Mouse (Mus musculus): ENCODE results near the gene Gc. TPM values are rescaled to one million over a fixed set of nuclear protein-coding genes. Genes with fewer than 3 reads are reported as not detected.

Gc gene
- polyA plus RNA-seq, 1 experiment from 2014 or later, result 0.36 TPM

DNA sequence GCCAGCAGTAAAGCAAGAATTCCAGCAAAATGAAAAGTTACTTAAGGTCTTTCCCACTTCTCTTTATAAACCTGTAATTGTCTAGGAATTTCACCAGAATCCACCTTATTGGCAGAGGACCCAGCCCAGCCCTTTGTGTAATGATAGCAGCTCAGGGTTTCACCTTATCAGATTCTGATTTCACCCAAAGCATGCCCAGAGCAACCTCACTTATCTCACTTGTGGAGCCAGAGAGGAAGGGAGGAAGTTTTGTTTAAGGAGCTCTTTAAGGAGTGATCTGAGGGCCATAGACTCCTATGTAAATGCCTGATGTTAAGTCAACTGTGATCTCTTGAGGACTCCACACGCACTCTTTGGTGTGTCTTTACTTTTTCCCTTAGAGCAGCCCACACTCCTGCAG lies 67.3 kb downstream of the Gc start:
- H3K27me3 ChIP-seq (ENCODE audit: control insufficient read depth, insufficient read depth, low read length), result no peaks in the 10 kb centered on the region
- no peaks in the 10 kb centered on the region for H3K36me3 ChIP-seq (ENCODE audit: control insufficient read depth, insufficient read depth, low read length)
- no peaks in the 10 kb centered on the region for H3K9me3 ChIP-seq (ENCODE audit: control insufficient read depth, low read depth, low read length)
- H3K9ac ChIP-seq (replicated peaks; ENCODE audit: low read depth, low read length), result no peak overlapping the region
- 55% methylated on average over 1 of the region's 1 CpGs for WGBS
- no peaks in the 10 kb centered on the region for H3K4me1 ChIP-seq (ENCODE audit: control insufficient read depth, insufficient read depth, low read length)
- no peak overlapping the region for H3K27ac ChIP-seq (ENCODE audit: low read length)
- H3K4me3 ChIP-seq (ENCODE audit: low read depth, low read length), result no peak overlapping the region
- no peak overlapping the region for H3K4me2 ChIP-seq (replicated peaks; ENCODE audit: low read depth, low read length)
- no peak for ATAC-seq (ENCODE audit: insufficient number of reproducible peaks, insufficient read depth, low FRiP score, low read depth)

DNA sequence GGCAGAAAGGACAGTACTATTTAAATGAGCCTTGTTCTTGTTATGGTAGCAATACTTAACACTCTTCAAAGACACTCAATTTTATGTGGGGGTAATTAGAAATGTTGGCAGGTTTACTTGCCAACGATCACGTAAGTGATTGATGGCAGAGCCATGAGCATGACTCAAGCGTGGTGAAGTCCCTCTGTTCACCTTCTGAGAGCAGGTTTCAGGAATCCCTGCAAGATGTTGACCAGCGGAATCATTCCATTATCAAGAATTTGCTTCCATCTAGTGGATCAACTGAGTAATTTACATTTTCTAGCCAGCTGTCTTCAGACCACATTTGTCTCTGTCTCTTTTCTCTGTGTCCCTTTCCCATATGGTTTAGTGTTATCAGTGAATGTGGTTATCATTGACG lies 73.5 kb downstream of the Gc start:
- H3K4me1 ChIP-seq (ENCODE audit: control insufficient read depth, insufficient read depth, low read length), result no peaks in the 10 kb centered on the region
- no peaks in the 10 kb centered on the region for H3K27me3 ChIP-seq (ENCODE audit: control insufficient read depth, insufficient read depth, low read length)
- WGBS, result 19% methylated on average over 5 of the region's 5 CpGs
- no peaks in the 10 kb centered on the region for H3K9me3 ChIP-seq (ENCODE audit: control insufficient read depth, low read depth, low read length)
- no peak overlapping the region for H3K9ac ChIP-seq (replicated peaks; ENCODE audit: low read depth, low read length)
- no peak overlapping the region for H3K27ac ChIP-seq (ENCODE audit: low read length)
- H3K4me2 ChIP-seq (replicated peaks; ENCODE audit: low read depth, low read length), result no peak overlapping the region
- ATAC-seq (ENCODE audit: insufficient number of reproducible peaks, insufficient read depth, low FRiP score, low read depth), result 0 out of 2 replicates have a peak, but pooled peaks have one; percentile 37
- no peaks in the 10 kb centered on the region for H3K36me3 ChIP-seq (ENCODE audit: control insufficient read depth, insufficient read depth, low read length)
- no peak overlapping the region for H3K4me3 ChIP-seq (ENCODE audit: low read depth, low read length)

DNA sequence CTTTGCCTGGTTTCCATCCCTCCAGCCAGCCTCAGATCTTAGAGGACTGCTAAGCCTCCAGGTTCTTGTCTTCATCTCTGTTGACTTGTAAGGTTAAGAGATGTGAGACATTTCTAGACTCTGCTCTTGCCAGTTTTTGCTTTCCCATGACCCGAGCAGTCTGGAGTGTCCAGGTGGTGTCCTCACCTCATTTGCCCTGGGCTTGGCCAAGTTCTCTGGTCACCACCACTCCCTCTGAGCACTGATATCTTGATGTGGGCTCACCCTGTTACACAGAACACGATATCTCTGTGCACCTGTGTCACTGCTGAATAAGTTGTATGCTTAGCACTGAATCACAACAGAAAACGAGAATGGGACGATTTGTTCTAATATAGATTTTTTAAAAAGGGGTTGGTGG lies 76.4 kb downstream of the Gc start:
- Histone ChIP-seq H3K27me3 (ENCODE audit: control insufficient read depth, insufficient read depth, low read length) (no peaks in the 10 kb centered on the region), H3K27ac (ENCODE audit: low read length) (no peak overlapping the region), H3K36me3 (ENCODE audit: control insufficient read depth, insufficient read depth, low read length) (no peaks in the 10 kb centered on the region), H3K4me1 (ENCODE audit: control insufficient read depth, insufficient read depth, low read length) (no peaks in the 10 kb centered on the region), H3K4me3 (ENCODE audit: low read depth, low read length) (no peak overlapping the region), H3K9ac (replicated peaks; ENCODE audit: low read depth, low read length) (no peak overlapping the region), H3K9me3 (ENCODE audit: control insufficient read depth, low read depth, low read length) (no peaks in the 10 kb centered on the region), H3K4me2 (replicated peaks; ENCODE audit: low read depth, low read length) (no peak overlapping the region)
- 0 out of 2 replicates have a peak, but pooled peaks have one; percentile 33 for ATAC-seq (ENCODE audit: insufficient number of reproducible peaks, insufficient read depth, low FRiP score, low read depth)
- WGBS, result 72% methylated on average over 4 of the region's 4 CpGs

DNA sequence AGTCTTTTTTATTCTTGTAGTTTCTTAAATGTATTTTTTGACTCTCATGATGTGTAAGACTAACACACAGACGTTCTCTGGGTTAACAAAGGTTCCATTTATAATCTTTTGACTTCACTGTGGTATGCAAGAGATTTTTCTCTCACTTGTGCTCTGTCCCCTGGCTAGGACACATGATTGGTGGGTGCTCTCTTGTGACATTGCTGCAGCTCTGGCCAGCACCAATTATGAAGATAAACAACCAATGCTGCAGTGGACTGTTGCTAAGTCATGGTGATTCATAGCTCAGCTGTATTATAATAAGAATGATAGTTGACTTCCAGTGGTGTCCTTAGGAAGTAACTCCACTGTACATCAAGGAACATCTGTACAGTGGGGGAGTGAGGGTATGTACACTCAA lies 87.6 kb downstream of the Gc start:
- no peaks in the 10 kb centered on the region for H3K36me3 ChIP-seq (ENCODE audit: control insufficient read depth, insufficient read depth, low read length)
- 7% methylated on average over 1 of the region's 1 CpGs for WGBS
- H3K27me3 ChIP-seq (ENCODE audit: control insufficient read depth, insufficient read depth, low read length), result no peaks in the 10 kb centered on the region
- no peaks in the 10 kb centered on the region for H3K4me1 ChIP-seq (ENCODE audit: control insufficient read depth, insufficient read depth, low read length)
- H3K9me3 ChIP-seq (ENCODE audit: control insufficient read depth, low read depth, low read length), result no peaks in the 10 kb centered on the region
- no peak overlapping the region for H3K4me2 ChIP-seq (replicated peaks; ENCODE audit: low read depth, low read length)
- H3K9ac ChIP-seq (replicated peaks; ENCODE audit: low read depth, low read length), result no peak overlapping the region
- no peak for ATAC-seq (ENCODE audit: insufficient number of reproducible peaks, insufficient read depth, low FRiP score, low read depth)
- H3K27ac ChIP-seq (ENCODE audit: low read length), result no peak overlapping the region
- no peak overlapping the region for H3K4me3 ChIP-seq (ENCODE audit: low read depth, low read length)

DNA sequence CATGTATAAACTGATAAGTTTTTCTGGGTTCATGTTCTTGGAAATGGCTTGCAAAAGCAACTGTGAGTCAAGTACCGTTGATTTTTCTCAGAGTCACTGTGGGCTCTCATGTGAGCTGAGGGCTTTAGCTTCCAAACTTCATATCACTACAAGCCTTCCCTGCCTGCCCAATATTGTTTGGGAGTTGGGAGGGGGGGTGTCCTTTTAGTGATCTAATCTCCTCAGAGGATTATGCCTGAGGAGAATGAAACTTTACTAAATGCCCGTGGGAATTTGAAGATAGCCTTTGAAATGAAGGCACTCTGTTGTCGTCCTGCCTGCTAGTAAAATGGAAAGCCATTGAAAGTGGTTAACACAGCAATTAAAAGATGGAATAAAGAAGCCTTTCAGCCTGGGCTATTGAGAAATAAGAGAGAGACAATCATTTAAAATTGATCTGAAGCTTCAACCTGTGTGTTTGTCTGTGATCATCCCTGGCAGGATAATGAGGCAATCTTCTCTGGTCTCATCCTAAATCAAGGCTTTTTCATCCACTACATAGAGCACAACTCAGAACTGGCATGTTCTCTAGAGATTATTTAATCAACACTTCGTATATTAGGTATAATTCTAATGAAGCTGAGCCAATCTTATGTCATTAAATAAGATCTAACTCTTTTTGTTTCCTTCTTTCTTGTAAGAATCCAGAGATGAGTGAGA lies 89.5 kb downstream of the Gc start:
- 60% methylated on average over 4 of the region's 4 CpGs for WGBS

More for the DNA sequence above, 89.5 kb downstream of the Gc start:
- no peak overlapping the region for H3K27ac ChIP-seq (ENCODE audit: low read length)
- no peaks in the 10 kb centered on the region for H3K36me3 ChIP-seq (ENCODE audit: control insufficient read depth, insufficient read depth, low read length)
- H3K4me2 ChIP-seq (replicated peaks; ENCODE audit: low read depth, low read length), result no peak overlapping the region
- no peaks in the 10 kb centered on the region for H3K27me3 ChIP-seq (ENCODE audit: control insufficient read depth, insufficient read depth, low read length)
- H3K4me3 ChIP-seq (ENCODE audit: low read depth, low read length), result no peak overlapping the region
- no peaks in the 10 kb centered on the region for H3K9me3 ChIP-seq (ENCODE audit: control insufficient read depth, low read depth, low read length)
- ATAC-seq (ENCODE audit: insufficient number of reproducible peaks, insufficient read depth, low FRiP score, low read depth), result no peak
- H3K9ac ChIP-seq (replicated peaks; ENCODE audit: low read depth, low read length), result no peak overlapping the region
- no peaks in the 10 kb centered on the region for H3K4me1 ChIP-seq (ENCODE audit: control insufficient read depth, insufficient read depth, low read length)

Other genes starting within 250 kb of the Gc start
- gene Npffr2, start 69.5 kb upstream of the Gc start, polyA plus RNA-seq (2014; fragmentation: Nextera tagmentation; extraction: Ambion mirVana), result not detected in 2 replicates

All from stomach, embryonic 14.5 days (tissue).